Mouse (Mus musculus): ENCODE results near the gene Ccdc34.

DNA sequence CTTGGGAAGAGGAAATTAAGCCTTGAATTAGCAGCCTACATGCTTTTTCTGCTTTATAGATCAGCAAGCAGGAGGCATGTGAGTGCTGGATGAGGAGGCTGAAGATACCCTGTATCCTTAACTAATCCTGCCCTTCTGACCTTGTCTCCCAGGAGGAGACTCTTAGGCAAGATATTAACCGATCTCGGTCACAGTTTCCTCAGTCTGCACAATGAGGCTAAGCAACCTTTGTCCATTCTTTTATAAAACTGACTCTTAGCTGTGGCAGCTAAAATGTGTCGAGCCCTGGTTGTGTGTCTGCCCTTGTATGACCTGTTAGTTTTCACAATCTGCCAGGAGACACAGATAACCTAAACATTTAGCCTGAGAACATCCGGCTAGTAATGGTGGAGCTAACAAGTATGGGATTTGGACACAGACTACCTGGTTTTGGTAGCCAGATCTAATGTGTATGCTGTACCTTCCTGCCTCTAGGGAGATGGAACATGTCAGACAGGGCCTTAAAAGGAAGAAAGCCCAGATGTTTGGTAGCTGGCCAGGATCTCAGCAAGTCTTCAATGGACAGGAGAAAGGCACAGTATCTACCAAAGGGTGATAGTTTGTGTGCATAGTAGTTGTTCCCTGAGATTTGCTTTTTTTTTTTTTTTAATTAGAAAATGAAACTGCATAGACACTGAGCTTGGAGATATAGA is 165.3 kb downstream of the Ccdc34 start:
- no peak for TF ChIP-seq CTCF (conservative IDR thresholded peaks at IDR 0.05; ENCODE audit: insufficient read depth, insufficient read length, low read depth, low read length)
- no peak for TF ChIP-seq POLR2A (IDR thresholded peaks at IDR 0.05; ENCODE audit: low read depth, low read length)
